Mouse (Mus musculus): ENCODE measurements at regions not wholly inside any gene's neighbourhood (a gene's known extent, or its start where the extent isn't known, plus 50 kb on each side); places are given as distances from the start of the nearest gene placed in this dataset.

DNA sequence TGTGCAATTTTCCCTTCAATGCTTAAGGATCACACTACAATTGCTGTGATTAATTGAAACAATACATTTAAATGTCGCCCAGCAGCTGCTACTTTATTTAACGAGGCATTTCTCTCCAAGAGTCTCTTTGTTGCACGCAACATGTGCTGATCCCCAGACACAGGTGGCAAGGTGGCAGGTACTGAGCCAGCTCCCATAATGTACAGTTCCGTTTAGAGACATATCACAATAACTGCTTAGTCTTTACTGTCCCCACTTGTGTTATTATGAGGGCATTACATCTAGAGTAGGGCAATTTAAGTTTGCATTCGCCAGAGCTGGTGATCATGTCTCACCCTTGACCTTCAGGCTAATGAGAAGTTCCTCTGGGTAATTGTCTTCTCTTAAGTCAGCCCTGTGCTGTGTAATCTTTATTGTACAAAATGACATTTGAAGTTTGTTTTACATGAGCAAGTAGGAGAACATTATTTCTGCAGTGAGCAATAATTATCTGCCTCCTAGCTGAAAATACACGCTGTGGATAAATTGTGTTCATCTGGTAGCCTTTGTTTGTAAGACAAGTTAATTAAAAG, 1005.7 kb upstream of the Nudt12 start:
- DNase-seq, result peak; percentile 0

DNA sequence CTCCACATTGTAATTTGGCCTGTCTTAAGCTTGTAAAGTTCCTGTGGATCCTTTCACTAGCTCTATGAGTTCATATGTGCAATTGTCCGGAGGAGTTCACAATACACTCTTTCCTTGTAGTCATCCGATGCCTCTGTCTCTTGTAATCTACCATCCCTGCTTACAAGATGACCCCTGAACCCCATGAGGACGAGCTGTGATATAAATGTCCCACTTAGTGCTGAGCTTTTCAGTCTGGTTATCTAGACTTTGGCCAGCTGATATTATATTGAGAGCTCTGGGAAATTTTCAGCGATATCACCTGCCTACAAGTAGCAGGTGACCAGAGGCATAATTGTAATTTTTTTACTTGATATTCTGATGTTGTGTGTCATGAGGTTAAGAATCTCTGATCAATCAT, 984.8 kb upstream of the Nudt12 start:
- DNase-seq, result no peak

DNA sequence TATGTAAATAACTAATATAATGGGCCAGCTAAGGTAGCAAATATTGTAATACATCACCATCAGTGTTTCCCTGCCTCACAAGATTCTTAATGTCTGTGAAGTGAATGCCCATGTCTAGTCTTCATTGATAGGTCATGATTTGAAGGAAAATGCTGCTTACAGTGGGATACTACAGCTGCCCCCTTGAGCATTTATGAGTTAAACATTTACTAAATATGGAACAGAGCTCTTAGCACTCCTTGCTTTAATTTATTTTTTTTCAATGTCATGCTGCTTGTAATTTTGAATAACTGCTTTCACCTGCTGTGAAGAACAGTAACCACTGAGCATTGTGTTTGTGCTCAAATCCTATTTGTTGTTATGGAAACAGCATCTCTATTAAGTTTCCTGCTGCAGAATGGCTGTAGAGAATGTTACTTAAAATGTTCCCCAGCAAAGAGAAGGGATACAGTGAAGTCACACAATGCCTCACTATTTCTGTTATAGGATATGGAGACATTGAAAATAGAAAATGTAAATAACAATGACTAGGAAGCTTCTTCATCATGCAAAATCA, 966.2 kb upstream of the Nudt12 start:
- no peak for DNase-seq

DNA sequence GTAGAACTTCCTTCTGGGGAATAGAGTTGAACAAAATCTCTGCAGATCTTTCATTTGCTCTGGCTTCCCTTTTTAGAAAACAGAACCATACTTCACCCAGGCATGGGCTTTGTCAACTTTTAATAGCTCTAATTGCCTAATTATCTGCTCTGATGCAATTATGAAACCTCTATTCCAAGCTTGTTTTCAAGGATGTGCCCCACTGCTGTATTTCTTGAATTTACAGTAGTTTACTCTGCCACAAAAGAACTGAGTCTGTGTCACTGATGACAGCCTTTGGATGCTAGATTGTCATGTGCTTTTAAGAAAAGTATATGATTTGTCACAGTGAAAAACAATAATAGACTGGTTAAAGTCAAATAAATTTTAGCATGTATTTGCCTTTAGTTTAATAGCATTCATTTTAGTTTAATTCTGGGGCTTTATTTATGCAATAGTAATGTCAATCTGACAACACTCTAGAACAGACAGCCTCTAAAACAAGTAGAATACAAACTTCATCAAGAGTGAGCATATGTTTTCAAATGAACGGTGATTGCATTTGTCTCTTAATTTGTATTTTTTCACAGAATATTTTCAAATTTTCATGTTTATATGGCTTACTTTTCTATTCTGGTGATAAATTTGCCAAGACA, 964.1 kb upstream of the Nudt12 start:
- DNase-seq, result peak; percentile 6

DNA sequence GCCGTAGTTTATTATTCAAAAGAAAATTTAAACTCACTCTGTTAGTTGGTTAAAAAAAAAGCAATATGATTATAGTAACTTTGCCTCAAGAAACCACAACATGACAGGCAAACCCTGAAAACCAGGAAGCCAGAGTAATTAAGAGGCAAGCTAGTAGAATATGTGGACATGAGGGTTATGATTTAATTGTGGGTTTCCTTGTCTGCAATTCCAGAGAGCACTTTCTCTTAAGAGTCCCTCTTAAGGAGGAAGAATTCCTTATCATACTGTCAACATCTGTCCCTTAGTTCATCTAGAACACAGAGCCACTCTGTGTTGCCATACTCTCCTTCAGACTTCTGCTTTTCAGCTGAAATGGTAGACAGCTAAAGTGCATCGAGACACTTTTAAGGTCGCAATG, 954.2 kb upstream of the Nudt12 start:
- no peak for DNase-seq

DNA sequence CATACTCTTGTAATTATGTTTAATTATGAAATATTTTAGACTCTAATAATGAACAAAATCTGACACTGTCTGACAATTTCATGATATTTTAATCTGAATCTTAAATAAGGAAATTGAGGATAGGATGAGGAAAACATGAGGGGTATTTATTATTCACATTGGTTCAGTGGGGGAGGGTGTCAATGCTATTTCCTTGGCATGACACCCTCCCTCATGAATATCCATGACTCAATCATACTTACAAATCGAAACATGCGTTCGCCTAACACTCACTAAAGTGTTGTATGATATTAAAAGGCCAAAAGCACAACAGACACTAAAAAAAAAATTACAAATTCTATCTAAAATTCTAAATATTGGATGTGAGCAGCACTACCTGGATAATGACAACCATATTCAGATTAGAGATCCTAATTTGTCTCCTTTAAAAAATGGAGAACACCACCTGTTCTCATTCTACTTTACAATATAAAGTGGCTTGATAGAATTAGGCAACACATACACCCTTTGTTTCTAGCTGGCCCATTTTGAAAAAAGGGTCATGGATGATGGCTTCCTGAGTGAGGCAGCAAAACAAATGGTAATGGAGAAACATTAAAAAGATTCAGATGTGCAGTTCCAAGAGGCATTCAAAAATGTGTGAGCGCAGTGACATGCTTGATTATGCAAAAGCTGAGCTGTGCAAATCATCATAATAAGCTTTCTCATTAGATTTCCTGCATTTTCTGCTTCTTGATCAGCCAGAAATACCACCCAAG, 942.3 kb upstream of the Nudt12 start:
- DNase-seq, result no peak

DNA sequence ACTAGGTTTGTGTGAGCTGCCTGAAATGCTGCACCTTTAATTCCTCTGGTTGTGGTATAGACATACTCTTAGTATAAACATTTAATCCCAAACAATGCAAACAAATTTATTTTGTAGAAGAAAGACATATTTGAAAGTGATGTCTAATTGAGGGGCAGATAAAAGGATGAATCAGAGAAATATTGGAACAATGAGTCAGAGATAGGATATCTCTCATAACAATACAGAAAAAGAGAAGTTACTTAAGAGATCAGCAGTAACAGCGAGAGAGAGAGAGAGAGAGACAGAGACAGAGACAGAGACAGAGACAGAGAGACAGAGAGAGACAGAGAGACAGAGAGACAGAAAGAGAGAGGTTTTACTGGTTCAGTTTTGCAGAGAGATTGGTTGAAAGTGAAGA, 933.3 kb upstream of the Nudt12 start:
- no peak for DNase-seq

DNA sequence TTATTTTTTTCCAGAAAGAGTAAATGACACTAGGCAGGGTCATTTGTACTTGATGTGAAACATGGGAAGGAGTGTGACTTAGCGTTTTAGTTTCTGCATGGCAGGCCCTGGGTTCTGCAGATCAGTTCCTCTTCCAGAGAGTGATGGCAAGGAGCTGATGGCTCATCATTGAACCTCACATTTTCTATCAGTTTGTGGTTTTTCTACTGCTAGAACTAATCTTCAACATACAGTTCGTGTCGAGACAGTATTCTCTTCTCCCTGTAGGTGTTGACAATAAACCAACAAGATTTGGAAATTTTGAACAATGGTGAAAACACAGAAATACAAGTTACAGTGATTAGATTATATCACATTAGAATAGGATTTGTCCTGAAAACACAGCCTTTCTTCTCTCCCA, 891.2 kb upstream of the Nudt12 start:
- DNase-seq, result no peak

DNA sequence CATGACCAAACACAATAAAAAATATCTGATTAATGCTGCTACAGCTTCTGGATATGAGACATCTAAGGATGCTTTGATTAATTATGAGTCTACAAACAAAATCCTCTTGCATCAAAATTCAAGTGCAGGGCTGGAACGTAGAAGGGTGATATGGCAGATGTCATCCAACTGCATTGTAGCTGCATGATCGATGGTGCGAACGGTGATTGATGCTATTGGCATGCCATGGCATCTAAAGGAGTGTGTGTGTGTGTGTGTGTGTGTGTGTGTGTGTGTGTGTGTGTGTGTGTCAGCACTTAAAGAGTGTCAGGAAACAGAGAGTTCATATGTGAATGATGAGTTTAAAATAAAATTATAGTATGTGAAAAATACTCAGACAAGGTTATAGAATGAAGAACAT, 864.6 kb upstream of the Nudt12 start:
- DNase-seq, result peak; percentile 15

DNA sequence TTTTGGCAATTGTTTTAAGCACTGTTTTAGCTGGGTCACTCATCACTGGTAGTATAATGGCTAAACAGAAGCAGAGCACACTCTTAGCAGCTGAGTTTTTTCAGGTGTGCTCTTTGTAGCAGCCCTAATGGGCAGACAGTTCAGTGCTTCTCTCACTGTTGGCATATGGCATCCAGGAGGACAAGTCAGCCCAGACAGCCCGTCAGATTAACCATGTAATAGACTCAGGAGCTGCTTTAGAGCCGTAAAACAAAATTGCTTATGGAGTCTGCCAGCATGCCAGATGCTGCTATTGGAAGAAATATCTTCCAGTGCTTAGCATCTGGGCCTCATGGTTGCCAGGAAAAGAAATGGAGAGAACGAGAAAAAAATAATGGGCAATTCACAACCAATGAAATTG, 835.7 kb upstream of the Nudt12 start:
- no peak for DNase-seq

DNA sequence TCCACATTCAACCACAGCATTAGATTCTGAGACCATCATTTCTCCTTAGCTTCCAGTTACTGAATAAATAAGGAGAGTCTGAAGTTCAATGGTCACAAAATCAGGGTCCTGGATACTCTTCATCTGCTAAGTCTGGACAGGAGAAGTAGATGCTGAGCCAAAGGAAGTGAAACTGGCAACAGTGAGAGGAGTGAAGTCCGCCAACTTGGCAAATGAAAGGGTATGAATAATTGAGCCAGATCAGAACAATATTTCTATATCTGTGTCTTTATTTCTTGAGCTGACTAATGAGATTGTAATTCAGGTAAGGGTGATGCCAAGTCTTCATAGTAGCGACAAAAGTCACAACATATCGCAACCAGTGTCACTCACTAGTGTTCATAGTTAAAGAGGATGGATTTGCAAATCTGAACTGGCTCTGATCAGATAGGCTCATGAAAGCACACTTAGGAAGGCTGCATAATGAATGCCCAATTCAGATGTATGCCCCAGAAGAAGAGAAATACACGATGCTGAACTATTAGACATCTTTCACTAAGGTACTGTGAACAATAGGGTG, 832.2 kb upstream of the Nudt12 start:
- no peak for DNase-seq

DNA sequence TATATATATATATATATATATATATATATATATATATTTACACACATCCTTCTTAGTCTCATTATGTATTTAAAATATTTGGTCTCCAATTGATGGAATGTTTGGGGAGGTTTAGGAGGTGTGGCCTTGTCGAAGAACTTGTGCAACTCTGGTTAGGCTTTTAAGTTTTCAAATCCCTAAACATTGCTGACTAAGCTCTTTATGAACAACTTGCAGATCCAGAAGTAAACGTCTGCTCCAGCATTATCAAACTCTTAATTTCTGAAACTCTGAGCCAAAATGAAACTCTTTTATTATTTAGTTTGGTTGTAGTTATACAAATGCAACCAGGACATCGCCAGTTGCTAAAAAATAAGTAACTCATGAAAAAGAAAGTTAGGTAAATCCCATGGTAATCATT, 792.7 kb upstream of the Nudt12 start:
- no peak for DNase-seq

DNA sequence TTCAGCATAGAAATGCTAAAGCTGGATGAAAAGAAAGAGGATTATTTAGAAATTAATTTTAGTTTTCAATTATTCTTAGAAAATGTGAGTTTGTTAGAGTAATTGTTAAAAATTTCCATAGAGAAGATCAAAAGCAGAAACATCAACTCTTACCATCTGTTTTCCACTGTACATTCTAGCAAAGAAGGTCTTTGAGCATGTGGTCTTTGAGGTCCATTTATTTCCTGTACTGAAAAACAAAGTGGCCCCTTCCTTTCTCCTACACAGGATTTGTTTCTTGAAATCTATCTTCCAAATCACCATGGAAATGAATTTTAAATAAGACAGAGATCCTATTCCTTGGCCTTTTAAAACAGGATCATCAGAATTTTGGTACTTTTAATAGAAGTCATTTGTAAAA, 780.3 kb upstream of the Nudt12 start:
- DNase-seq, result no peak

DNA sequence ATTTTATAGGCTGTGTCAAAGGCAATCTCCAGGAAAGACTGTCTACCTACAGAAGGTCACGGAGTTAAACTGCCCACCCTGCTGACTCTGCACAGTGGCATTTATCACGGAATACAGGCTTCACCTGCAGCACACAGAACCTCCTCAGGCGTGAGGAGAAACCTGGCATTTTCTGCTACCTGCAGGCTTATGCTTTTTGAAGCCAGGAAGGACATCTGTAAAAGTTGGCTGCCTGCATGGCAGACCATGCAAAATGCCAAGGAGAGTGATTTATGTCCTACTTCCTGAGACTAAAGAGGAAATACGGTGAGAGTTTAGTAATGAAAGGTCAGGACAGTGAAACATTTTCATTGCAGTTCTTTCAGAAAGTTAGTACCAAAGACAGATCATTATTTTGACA, 779.6 kb upstream of the Nudt12 start:
- DNase-seq, result no peak

DNA sequence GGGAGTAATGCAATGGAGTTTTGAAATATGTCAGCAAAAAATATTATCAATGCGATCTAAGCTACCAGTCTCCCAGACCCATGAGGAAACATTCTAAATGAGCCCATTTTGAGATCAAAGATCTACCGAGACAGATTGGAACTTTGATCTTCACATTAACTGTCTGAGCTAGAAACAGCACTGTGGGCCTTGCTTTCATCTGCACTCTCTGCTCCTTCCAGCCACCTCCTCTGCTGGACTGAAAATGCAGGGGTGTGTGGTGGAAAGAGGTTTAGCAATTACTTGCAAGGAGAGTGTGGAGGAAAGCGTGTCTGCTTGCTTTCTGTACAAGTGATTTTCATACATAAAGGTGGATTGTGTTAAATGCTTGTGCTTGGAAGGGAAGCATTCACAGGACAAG, 760.9 kb upstream of the Nudt12 start:
- DNase-seq, result no peak

DNA sequence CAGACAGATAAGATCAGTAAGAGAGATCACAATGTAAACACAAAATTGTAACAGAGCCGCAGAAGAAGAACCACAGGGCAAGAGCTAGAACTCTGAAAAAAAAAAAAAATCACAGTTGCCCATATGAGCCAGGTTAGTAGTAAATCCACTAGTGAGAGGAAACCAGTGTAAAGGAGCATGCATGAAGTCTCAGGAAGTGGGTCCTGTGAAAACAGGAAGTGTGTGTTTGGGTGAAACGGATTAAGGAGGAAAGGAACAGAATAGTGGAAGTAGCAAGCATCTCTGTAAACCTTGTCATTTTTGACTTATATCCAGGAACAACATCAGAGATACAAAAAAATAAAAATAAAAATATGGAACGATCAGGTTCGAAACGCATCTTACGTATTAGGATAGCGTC, 753.4 kb upstream of the Nudt12 start:
- no peak for DNase-seq

DNA sequence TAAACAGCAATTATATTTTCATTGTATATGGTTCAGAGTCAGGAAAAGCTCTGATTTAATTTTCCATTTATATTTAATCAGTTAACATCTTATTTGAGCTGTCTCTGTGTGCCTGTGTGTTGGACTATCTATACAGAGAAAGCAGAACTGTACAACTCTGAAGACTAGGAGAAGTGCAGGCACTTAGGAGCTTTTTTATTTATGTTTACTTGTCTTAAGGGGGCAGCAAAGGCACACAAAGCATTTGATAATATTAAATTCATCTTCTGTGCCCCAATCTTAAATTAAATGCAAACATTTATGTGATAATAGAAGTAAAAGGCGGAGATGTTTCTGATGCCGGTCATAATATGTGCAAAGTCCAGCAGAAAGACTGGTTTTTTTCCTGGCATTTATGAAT, 751.3 kb upstream of the Nudt12 start:
- DNase-seq, result peak; percentile 4

DNA sequence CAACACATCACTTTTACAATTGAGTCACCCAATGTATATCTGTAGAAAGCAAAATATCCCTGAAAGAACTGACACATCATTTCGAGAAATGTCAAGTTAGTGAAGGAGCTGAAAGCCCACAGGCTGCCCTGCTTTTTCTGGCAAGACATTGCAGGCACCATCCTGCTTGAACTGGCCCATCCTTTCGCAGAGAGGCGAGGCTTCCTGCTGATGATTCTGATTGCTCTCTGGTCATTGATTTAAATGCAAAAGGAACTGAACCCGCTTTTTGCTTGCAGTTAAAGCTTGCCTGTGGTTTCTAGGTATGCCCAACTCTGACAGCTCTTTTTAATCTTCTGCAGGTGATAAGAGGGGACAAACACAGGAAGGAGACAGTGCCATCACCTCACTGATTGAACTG, 748.9 kb upstream of the Nudt12 start:
- no peak for DNase-seq

DNA sequence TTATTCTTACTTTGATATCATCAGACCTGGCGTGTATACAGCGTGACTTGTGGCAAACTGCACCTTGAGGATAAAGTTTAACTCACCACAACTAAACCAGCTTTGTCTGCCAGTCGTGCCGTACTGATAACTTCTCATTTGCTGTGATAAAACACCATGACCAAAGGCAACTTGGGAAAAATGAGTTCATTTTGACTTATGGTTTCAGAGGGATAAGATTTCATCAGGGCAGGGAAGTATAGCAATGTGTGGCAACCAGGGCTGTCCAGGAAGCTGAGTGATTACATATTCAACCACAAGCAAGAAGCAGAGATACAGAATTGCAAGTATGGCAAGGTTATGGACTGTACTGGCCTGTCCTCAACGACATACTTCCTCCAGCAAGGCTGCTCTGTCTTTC, 747.7 kb upstream of the Nudt12 start:
- DNase-seq, result no peak

DNA sequence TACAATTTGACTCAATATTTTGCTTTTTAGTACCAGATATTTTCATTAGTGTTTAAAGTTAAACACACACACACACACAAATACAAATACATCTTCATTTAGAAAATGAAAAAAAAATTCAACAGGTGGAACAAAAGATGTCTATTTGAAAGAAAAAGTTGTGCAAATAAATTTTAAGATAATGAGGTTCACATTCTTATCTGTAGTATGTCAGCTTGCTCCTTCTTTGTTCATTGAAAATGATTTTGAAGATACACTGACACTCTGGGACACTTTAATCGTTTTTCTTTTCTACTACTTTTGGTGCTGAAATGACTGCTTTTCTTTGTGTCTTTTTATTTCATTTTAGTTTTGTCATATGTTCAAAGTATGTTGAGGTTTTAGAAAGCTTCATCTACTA, 732.9 kb upstream of the Nudt12 start:
- no peak for DNase-seq
